Mouse (Mus musculus) gastrocnemius, adult 8-10 months (tissue): ENCODE data around the gene Tgif2lx1. TPM values are rescaled to one million over a fixed set of nuclear protein-coding genes. Genes with fewer than 3 reads are reported as not detected.
"Not testable (repeated sequence)": the region's sequence is repeated elsewhere in the genome, so short reads cannot be mapped to it uniquely, and the experiment has no call there.

Experiments used
- DNase-seq, 2 experiments: peaks; one replicate each; pipeline ENCODE4 v3.0.0; 2022; ENCODE audit warnings: low spot score in 2 of 2
- total RNA-seq, 4 experiments: library from RNA; stranded (reverse); gene quantifications; 2 replicates each; pipeline ENCODE4 v1.2.4; 2022

Gene Tgif2lx1
- not detected for total RNA-seq

DNA sequence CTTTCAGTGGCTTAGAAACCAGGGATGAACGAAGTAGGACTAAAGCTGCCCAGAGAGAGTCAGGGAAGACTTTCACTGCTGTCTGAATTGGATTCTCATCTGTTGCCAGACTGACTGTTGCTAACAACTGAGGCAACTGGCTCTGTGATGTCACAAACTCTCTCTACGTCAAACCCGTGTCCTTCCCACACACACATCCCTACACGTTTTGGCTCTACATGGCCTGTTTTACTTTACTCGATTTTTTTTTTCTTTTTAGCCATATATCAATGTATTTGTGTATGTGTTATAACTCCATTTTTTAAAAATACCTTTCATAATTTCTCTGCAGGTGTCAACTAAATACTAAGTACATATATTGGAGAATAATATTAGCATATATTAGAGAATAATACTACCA, at the start of gene Tgif2lx1:
Gene Tgif2lx1, minus strand, starts transcription at position 101 of the 400 bp plus-strand sequence.
- not testable (repeated sequence) for DNase-seq

Other genes with a start within 250 kb of the Tgif2lx1 start
- gene Tgif2lx2, start 53.5 kb downstream of the Tgif2lx1 start, total RNA-seq: not detected